Mouse (Mus musculus) embryonic facial prominence, embryonic 12.5 days (tissue): ENCODE data around the gene Elf5. TPM values are rescaled to one million over a fixed set of nuclear protein-coding genes. Genes with fewer than 3 reads are reported as not detected.

Experiments
- ATAC-seq: fragments of 200-750 bp; cut with Nextera tagmentation; 2 replicates; pipeline ENCODE4 v1.8.0; 2017; ENCODE audit not compliant: insufficient number of reproducible peaks, insufficient read depth, low FRiP score, low TSS enrichment
- H3K27ac ChIP-seq: fragments of 300-500 bp; sonication (generic); 2 replicates; pipeline ENCODE4 v1.5.1; 2016; ENCODE audit warnings: mild to moderate bottlenecking
- H3K27me3 ChIP-seq: fragments of 300-500 bp; sonication (generic); 2 replicates; pipeline ENCODE4 v1.6.1; 2016; ENCODE audit warnings: mild to moderate bottlenecking, moderate library complexity
- H3K36me3 ChIP-seq: fragments of 300-500 bp; sonication (generic); 2 replicates; pipeline ENCODE4 v1.6.1; 2016; ENCODE audit warnings: mild to moderate bottlenecking
- H3K4me1 ChIP-seq: fragments of 300-500 bp; sonication (generic); 2 replicates; pipeline ENCODE4 v1.6.1; 2016
- H3K4me2 ChIP-seq: fragments of 300-500 bp; sonication (generic); replicated peaks from 2 replicates; pipeline ENCODE4 v1.6.1; 2016; ENCODE audit warnings: mild to moderate bottlenecking, moderate library complexity
- H3K4me3 ChIP-seq: fragments of 300-500 bp; sonication (generic); 2 replicates; pipeline ENCODE4 v1.5.1; 2016; ENCODE audit warnings: mild to moderate bottlenecking
- H3K9ac ChIP-seq: fragments of 300-500 bp; sonication (generic); 2 replicates; pipeline ENCODE4 v1.6.1; 2016; ENCODE audit warnings: mild to moderate bottlenecking, moderate library complexity
- H3K9me3 ChIP-seq: fragments of 300-500 bp; sonication (generic); 2 replicates; pipeline ENCODE4 v1.6.1; 2016; ENCODE audit warnings: mild to moderate bottlenecking, moderate library complexity
- WGBS: fragments of 180-500 bp; shearing (Covaris S2); methylation state at CpG from one replicate; pipeline ENCODE4 v1.1.7; 2016; 5-methylcytosine and 5-hydroxymethylcytosine counted together
- polyA plus RNA-seq: library from polyadenylated mRNA; unstranded; fragments of >200 nt; fragmentation: Nextera tagmentation; extraction: Ambion mirVana; gene quantifications from 2 replicates; pipeline ENCODE4 v1.2.1, GENCODE M21; 2016

Elf5 gene
- polyA plus RNA-seq, 1 experiment from 2014 or later: 0.90 TPM

DNA sequence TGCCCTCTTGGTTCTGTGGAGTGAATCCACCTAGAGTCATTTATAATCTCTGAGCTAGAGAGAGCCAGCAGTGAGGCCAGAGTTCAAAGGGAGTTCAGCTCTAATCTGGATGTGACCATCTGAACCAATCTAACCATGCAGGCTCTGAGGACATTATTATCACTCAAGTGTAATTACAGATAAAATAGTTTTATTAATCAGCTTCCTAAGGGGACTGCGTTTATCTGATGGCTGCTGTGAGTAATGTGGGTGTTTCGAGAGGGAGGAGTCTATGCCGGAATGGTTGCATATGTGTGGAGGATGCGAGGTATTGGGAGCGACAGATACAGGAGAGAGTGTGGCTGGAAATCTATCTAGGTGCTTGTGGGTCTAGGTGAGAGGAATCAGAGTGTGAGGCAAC lies 1.9 kb downstream of the Elf5 start:
- no peaks in the 10 kb centered on the region for H3K9me3 ChIP-seq
- H3K4me1 ChIP-seq: no peaks in the 10 kb centered on the region
- no peak overlapping the region for H3K9ac ChIP-seq
- H3K36me3 ChIP-seq: no peaks in the 10 kb centered on the region
- 75% methylated on average over 5 of the region's 5 CpGs for WGBS
- no peak overlapping the region for H3K27ac ChIP-seq
- ATAC-seq: no peak
- H3K4me3 ChIP-seq: no peak overlapping the region
- H3K27me3 ChIP-seq: no peaks in the 10 kb centered on the region
- H3K4me2 ChIP-seq: no peak overlapping the region

DNA sequence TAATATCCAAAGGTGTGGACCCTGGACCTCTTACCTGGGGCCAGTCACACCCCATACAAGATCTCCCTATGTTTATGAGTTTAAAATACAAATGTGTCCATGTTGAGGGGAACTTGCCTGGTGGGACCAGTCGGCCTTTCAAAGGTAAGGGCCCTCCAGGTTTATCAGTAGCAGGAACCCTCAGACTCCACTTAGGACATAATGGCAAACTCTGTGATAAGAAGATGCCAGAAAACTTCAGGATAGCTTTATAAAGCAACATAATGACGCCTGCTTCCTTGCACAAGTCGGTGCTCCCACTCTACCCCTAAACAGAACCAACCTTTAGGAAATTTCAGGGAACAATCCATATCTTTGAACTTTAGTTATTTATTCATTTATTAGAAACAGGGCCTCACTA lies 4.3 kb downstream of the Elf5 start:
- no peak for ATAC-seq
- Histone ChIP-seq H3K4me3 (no peak overlapping the region), H3K4me1 (no peaks in the 10 kb centered on the region), H3K27me3 (no peaks in the 10 kb centered on the region), H3K36me3 (no peaks in the 10 kb centered on the region), H3K9ac (no peak overlapping the region), H3K9me3 (no peaks in the 10 kb centered on the region), H3K27ac (no peak overlapping the region), H3K4me2 (no peak overlapping the region)
- WGBS: 87% methylated on average over 3 of the region's 3 CpGs

DNA sequence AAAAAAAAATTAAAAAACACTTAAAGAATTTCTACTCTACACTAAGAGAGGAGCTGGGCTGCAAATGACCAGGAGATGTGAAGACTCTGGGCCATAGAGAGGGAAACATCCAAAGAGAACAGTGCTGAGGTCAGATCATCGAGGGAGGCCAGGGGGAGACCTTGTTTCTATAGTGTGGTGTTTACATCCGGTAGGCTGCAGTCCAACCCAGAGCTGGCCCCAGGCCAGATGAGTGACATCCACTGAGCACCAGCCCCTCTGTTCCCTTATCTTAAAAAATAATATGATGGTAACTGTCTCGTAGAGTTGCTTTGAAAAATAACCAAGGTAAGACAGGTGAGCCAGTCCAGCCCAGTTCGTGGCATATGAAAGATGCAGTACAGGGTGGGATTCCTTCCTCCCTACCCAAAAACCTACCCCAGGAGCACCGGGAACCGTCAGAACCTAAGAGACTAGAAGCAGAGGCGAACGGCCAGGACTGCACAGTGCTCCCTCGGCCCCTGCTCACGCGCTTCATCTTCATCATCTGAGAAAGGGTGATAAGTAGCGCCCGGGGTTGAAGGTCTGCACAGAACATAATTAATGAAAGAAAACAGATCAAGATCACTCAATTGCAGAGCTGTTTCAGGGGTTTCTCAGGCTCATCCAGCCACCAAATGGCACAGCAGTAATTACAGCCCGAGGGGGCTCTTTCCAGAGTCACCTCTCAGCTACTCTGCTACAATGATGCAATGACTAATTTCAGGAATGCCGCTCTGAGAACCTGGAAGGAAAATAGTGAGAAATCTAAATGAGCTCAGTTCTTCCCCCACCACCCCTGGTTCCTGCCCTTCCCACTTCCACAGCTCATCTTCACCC lies 9.4 kb downstream of the Elf5 start:
- no peak for ATAC-seq
- Histone ChIP-seq H3K9me3 (no peaks in the 10 kb centered on the region), H3K36me3 (no peaks in the 10 kb centered on the region), H3K4me3 (no peak overlapping the region), H3K27me3 (no peaks in the 10 kb centered on the region), H3K4me2 (no peak overlapping the region), H3K9ac (no peak overlapping the region), H3K4me1 (peaks cover 2% of the 10 kb centered on the region; the same call in 1 of the 2 replicates), H3K27ac (no peak overlapping the region)
- 55% methylated on average over 15 of the region's 15 CpGs for WGBS

DNA sequence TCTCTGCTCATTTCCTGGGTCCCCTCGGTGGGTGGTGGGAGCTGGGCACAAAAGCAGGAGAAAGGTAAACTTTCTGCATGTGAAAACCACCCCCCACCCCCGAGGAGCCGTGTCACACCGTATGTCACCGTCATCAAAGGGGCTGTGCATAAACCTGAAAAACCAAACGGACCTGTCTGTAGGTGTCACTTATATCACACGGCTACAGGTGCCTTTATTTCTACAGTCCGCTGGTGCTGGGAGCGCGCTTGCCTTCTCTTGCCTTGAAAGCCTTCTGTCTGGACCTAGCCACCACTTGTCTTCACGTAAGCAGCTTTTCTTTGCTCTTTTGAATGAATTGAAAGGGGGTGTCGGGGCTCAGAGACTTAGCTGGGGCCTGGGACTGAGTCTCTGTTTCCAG lies 12.4 kb downstream of the Elf5 start:
- H3K4me3 ChIP-seq: no peak overlapping the region
- H3K4me2 ChIP-seq: peak overlapping the region; percentile 13; the same call in 1 of the 2 replicates

DNA sequence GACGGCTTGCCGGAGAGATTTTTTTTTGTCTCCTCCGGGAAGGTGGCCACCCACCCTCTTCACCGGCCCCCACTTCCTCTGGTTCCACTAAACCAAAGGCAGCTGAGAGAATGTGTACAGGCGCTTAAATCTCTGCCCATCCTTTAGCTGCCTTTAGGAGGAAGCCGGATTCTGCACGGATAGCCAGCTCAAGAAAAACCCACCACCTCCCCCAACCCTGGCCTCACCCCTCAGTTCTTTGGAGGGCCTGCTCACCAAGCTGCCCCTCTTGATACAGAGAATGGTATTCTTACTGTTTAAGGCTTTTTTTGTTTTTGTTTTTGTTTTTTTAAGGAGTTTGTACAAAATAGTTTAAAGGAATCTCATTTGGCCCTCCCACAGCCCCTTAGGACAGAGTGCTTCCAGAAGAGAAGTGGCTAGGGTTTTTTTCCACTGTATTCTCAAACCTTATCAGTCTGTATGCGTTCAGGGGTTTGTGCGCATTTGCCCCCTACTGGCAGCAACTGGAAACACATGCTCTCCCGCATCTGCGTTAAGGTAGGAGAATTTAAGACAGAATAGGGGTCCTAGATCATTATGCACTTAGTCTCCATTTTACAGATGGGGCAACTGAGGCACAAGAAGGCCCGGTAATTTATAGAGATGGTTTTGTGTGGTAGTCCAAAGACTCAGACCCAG lies 13.0 kb downstream of the Elf5 start:
- no peak for ATAC-seq
- Histone ChIP-seq H3K9me3 (no peaks in the 10 kb centered on the region), H3K9ac (peak overlapping the region; percentile 30; the same call in 1 of the 2 replicates), H3K36me3 (no peaks in the 10 kb centered on the region), H3K4me2 (peak overlapping the region; percentile 13; the same call in 1 of the 2 replicates), H3K4me1 (peaks cover 2% of the 10 kb centered on the region; the same call in 1 of the 2 replicates), H3K27me3 (no peaks in the 10 kb centered on the region), H3K27ac (no peak overlapping the region), H3K4me3 (0 out of 2 replicates have a peak overlapping the region, but pooled peaks have one; percentile 2)
- 27% methylated on average over 12 of the region's 12 CpGs for WGBS

More for the DNA sequence above, 12.4 kb downstream of the Elf5 start:
- ATAC-seq: no peak
- Histone ChIP-seq H3K27me3 (no peaks in the 10 kb centered on the region), H3K36me3 (no peaks in the 10 kb centered on the region), H3K27ac (no peak overlapping the region), H3K9me3 (no peaks in the 10 kb centered on the region), H3K9ac (peak overlapping the region; percentile 30; the same call in 1 of the 2 replicates), H3K4me1 (peaks cover 2% of the 10 kb centered on the region; the same call in 1 of the 2 replicates)
- 60% methylated on average over 12 of the region's 12 CpGs for WGBS

- H3K9me3 ChIP-seq: no peaks in the 10 kb centered on the region
- 77% methylated on average over 11 of the region's 11 CpGs for WGBS
- H3K36me3 ChIP-seq: no peaks in the 10 kb centered on the region
- H3K27ac ChIP-seq: no peak overlapping the region
- H3K9ac ChIP-seq: no peak overlapping the region
- no peaks in the 10 kb centered on the region for H3K27me3 ChIP-seq
- peaks cover 2% of the 10 kb centered on the region; the same call in 1 of the 2 replicates for H3K4me1 ChIP-seq
- no peak overlapping the region for H3K4me3 ChIP-seq
- H3K4me2 ChIP-seq: no peak overlapping the region
- no peak for ATAC-seq
Measured at GRCm38 (mm10) chr2:103425456-103426063, 14.1 kb downstream of the Elf5 start.

GRCm38 (mm10) chr2:103428356-103428755 lies 16.9 kb downstream of the Elf5 start:
- 85% methylated on average over 3 of the region's 3 CpGs for WGBS

GRCm38 (mm10) chr2:103430712-103431111 lies 19.2 kb downstream of the Elf5 start:
- no peak for ATAC-seq
- WGBS: 54% methylated on average over 1 of the region's 1 CpGs
- Histone ChIP-seq H3K9ac (no peak overlapping the region), H3K27me3 (no peaks in the 10 kb centered on the region), H3K4me2 (no peak overlapping the region), H3K4me3 (no peak overlapping the region), H3K9me3 (no peaks in the 10 kb centered on the region), H3K4me1 (no peaks in the 10 kb centered on the region), H3K27ac (no peak overlapping the region), H3K36me3 (no peaks in the 10 kb centered on the region)

More at GRCm38 (mm10) chr2:103428356-103428755, 16.9 kb downstream of the Elf5 start:
- Histone ChIP-seq H3K4me2 (no peak overlapping the region), H3K4me3 (no peak overlapping the region), H3K36me3 (no peaks in the 10 kb centered on the region), H3K9ac (no peak overlapping the region), H3K27me3 (no peaks in the 10 kb centered on the region), H3K9me3 (no peaks in the 10 kb centered on the region), H3K4me1 (peaks cover 2% of the 10 kb centered on the region; the same call in 1 of the 2 replicates), H3K27ac (no peak overlapping the region)
- no peak for ATAC-seq

DNA sequence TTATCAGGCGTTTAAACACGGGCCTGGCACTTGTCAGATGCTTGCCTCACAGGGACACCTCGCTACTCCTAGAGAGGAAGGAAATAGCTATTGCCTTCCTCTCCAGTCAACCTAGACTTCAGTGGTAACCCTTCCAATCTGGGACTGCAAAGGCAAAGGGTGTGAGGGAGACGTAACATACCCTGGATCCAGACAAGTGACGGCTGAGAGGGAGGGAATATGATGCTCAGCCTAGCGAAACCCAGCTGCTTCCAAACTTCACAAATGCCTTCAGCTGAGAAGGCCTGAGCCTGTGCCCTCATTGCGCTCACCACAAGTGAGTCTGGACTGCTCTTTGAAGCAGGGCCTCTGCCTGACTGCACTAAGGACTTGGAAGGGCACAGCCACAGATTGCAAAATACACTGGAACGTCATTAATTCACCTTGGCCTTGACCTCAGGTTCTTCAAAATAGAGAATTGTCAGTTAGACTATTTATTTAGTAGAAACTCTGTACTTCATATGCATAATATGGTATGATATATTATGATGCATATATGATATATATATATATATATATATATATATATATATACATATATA lies 21.3 kb downstream of the Elf5 start:
- peaks cover 3% of the 10 kb centered on the region; the same call in 1 of the 2 replicates for H3K4me1 ChIP-seq
- WGBS: 51% methylated on average over 8 of the region's 8 CpGs
- ATAC-seq: no peak

DNA sequence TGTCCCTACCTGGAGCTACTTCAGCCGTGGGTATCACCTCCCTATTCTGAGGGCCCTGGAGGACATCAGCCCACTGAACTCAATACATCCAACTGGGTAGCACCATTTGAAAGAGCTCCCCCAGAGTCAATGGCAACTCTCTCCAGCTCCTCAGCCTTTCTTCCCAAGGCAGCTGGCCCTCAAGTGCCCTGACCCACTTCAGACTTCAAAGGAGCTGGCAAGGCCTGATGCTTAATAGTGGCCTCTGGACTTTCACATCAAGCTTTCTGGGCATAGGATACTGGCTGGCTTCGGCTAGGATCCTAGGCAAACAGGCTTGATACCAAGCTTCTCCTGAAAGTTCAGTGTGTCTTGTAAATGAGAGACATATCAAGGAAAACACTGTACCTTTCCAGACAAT lies 23.6 kb downstream of the Elf5 start:
- Histone ChIP-seq H3K27ac (no peak overlapping the region), H3K4me2 (no peak overlapping the region), H3K27me3 (no peaks in the 10 kb centered on the region), H3K9me3 (no peaks in the 10 kb centered on the region), H3K4me1 (peaks cover 3% of the 10 kb centered on the region; the same call in 1 of the 2 replicates), H3K36me3 (no peaks in the 10 kb centered on the region), H3K9ac (no peak overlapping the region), H3K4me3 (no peak overlapping the region)
- 77% methylated on average over 2 of the region's 2 CpGs for WGBS
- ATAC-seq: no peak

More for the DNA sequence above, 21.3 kb downstream of the Elf5 start:
- Histone ChIP-seq H3K27me3 (no peaks in the 10 kb centered on the region), H3K4me3 (no peak overlapping the region), H3K4me2 (no peak overlapping the region), H3K9me3 (no peaks in the 10 kb centered on the region), H3K36me3 (no peaks in the 10 kb centered on the region), H3K27ac (no peak overlapping the region), H3K9ac (no peak overlapping the region)

GRCm38 (mm10) chr2:103436534-103436933 lies 25.0 kb downstream of the Elf5 start:
- Histone ChIP-seq H3K9ac (no peak overlapping the region), H3K27ac (0 out of 2 replicates have a peak overlapping the region, but pooled peaks have one; percentile 60), H3K36me3 (no peaks in the 10 kb centered on the region), H3K4me1 (peaks cover 3% of the 10 kb centered on the region; the same call in 1 of the 2 replicates), H3K27me3 (no peaks in the 10 kb centered on the region), H3K9me3 (no peaks in the 10 kb centered on the region), H3K4me3 (no peak overlapping the region), H3K4me2 (no peak overlapping the region)
- 54% methylated on average over 5 of the region's 5 CpGs for WGBS
- no peak for ATAC-seq
